Mouse (Mus musculus) limb, embryonic 12.5 days (tissue): ENCODE results near the gene 3110009E18Rik. TPM values are rescaled to one million over a fixed set of nuclear protein-coding genes. Genes with fewer than 3 reads are reported as not detected.

Experiments
- ATAC-seq: fragments of 200-750 bp; cut with Nextera tagmentation; 2 replicates; pipeline ENCODE4 v1.8.0; 2017; ENCODE audit warnings: low read depth, moderate TSS enrichment; ENCODE audit not compliant: insufficient number of reproducible peaks, insufficient read depth, low FRiP score, low TSS enrichment
- H3K27ac ChIP-seq: fragments of 300-500 bp; sonication (generic); 2 replicates; pipeline ENCODE4 v1.5.1; 2016; ENCODE audit warnings: mild to moderate bottlenecking, moderate library complexity
- H3K27me3 ChIP-seq: fragments of 300-500 bp; sonication (generic); 2 replicates; pipeline ENCODE4 v1.6.1; 2016; ENCODE audit warnings: mild to moderate bottlenecking, moderate library complexity
- H3K36me3 ChIP-seq: fragments of 300-500 bp; sonication (generic); 2 replicates; pipeline ENCODE4 v1.6.1; 2016; ENCODE audit warnings: mild to moderate bottlenecking, moderate library complexity
- H3K4me1 ChIP-seq: fragments of 300-500 bp; sonication (generic); replicated peaks from 2 replicates; pipeline ENCODE4 v1.6.1; 2016
- H3K4me2 ChIP-seq: fragments of 300-500 bp; sonication (generic); 2 replicates; pipeline ENCODE4 v1.6.1; 2016; ENCODE audit warnings: mild to moderate bottlenecking, moderate library complexity
- H3K4me3 ChIP-seq: fragments of 300-500 bp; sonication (generic); replicated peaks from 2 replicates; pipeline ENCODE4 v1.5.1; 2016; ENCODE audit warnings: mild to moderate bottlenecking
- H3K9ac ChIP-seq: fragments of 300-500 bp; sonication (generic); replicated peaks from 2 replicates; pipeline ENCODE4 v1.6.1; 2016; ENCODE audit warnings: mild to moderate bottlenecking, moderate library complexity
- H3K9me3 ChIP-seq: fragments of 300-500 bp; sonication (generic); 2 replicates; pipeline ENCODE4 v1.6.1; 2016; ENCODE audit warnings: mild to moderate bottlenecking, moderate library complexity
- WGBS: fragments of 180-500 bp; shearing (Covaris S2); methylation state at CpG from one replicate; pipeline ENCODE4 v1.1.7; 2016; 5-methylcytosine and 5-hydroxymethylcytosine counted together
- polyA plus RNA-seq: library from polyadenylated mRNA; unstranded; fragments of >200 nt; fragmentation: Nextera tagmentation; extraction: Ambion mirVana; gene quantifications from 2 replicates; pipeline ENCODE4 v1.2.1, GENCODE M21; 2016

The 3110009E18Rik gene
- polyA plus RNA-seq, 1 experiment from 2014 or later, result 19.3 TPM

DNA sequence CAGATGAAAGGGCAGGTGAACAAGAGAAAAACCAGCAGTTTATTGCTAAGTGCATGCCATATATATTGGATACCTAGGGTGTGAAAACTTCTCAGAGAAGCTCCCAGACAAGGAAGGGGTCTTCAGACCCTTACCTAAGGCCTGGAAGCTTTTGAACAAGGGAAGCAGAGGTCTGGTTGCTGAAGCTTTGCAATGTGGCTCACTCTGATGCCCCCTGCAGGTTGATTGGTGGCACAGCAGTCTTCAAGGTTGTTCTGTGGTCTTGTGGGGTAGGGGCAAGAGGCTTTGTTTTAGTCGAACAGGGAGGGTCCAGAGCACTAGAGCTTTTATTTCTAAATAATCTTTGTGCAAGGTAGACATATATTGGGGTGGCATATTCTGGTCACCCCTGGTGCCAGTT is 34.3 kb downstream of the 3110009E18Rik start:
- no peaks in the 10 kb centered on the region for H3K36me3 ChIP-seq
- H3K9me3 ChIP-seq, result no peaks in the 10 kb centered on the region
- ATAC-seq, result no peak
- no peak overlapping the region for H3K27ac ChIP-seq
- WGBS, result 22% methylated on average over 1 of the region's 1 CpGs
- no peak overlapping the region for H3K4me3 ChIP-seq
- H3K27me3 ChIP-seq, result no peaks in the 10 kb centered on the region
- H3K4me1 ChIP-seq, result peaks cover 8% of the 10 kb centered on the region
- H3K9ac ChIP-seq, result no peak overlapping the region
- no peak overlapping the region for H3K4me2 ChIP-seq

DNA sequence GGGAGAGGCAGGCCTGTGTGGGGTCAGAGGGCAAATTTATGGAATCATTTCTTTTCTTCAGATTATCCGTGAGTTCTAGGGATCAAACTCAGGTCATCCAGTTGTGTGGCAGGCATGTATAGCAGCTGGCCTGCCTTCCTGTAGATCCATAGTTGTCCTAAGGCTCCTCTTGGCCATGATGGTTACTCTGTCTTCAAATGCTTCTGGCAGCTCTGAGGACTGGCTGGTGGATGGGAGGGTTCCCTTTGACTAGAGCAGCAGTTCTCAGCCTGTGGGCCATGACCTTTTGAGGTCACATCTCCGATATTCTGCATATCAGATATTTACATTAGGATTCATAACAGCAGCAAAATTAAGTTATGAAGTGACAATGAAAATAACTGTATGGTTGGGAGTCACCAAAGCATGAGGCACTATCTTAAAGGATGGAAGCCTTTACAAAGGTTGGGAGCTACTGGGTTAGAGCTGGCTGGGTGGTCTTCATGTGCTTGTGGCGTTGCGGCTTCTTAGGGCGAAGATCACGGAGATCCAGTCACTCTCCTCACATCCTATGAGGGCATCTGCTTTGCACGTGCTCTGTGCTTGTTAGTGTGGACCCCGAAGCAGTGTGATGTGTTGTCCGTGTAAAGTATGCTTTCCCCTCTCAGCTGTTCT is 37.6 kb downstream of the 3110009E18Rik start:
- Histone ChIP-seq H3K4me1 (peaks cover 8% of the 10 kb centered on the region), H3K9ac (no peak overlapping the region), H3K36me3 (no peaks in the 10 kb centered on the region), H3K27ac (no peak overlapping the region), H3K9me3 (no peaks in the 10 kb centered on the region), H3K27me3 (no peaks in the 10 kb centered on the region), H3K4me3 (no peak overlapping the region), H3K4me2 (no peak overlapping the region)
- 85% methylated on average over 9 of the region's 9 CpGs for WGBS
- ATAC-seq, result no peak

DNA sequence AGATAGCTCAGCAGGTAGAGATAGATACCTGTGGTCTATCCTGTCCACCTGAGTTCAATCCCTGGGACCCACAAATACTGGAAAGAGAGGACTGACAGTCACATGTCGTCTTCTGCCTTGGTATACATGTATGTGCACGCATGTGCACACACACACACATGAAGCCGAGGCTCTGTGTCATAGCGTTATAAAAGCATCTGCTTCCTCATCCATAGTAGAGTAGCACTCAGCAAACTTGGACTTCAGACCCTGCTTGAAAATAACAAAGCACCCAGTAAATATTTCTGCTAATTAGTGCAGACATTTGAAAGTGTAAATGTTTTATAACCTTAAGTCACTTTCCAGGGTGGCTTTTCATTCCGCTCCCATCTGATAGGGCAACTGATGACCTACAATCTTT is 40.5 kb downstream of the 3110009E18Rik start:
- no peaks in the 10 kb centered on the region for H3K27me3 ChIP-seq
- H3K9me3 ChIP-seq, result no peaks in the 10 kb centered on the region
- 95% methylated on average over 5 of the region's 5 CpGs for WGBS
- H3K4me2 ChIP-seq, result no peak overlapping the region
- H3K27ac ChIP-seq, result no peak overlapping the region
- ATAC-seq, result no peak
- peaks cover 8% of the 10 kb centered on the region for H3K4me1 ChIP-seq
- no peak overlapping the region for H3K9ac ChIP-seq
- H3K36me3 ChIP-seq, result no peaks in the 10 kb centered on the region
- H3K4me3 ChIP-seq, result no peak overlapping the region

DNA sequence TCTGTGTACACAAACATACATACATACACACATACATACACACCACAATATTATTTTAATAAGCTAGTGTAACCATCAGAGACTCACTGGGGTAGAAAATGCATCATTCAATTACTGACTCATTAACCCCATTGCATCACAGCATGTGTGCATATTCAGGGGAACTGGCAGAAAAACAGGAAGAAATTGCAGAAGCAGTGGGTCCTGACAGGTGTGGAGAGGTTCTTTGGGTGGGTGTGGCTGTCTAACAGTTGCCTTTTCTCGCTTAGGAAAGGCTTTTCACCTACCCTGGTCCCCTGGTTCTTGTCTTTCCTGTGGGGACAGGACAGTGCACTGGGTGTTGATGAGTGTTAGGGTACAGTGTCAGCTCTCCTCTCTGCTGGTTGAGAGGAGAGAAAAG is 41.6 kb downstream of the 3110009E18Rik start:
- Histone ChIP-seq H3K9ac (no peak overlapping the region), H3K9me3 (no peaks in the 10 kb centered on the region), H3K4me3 (no peak overlapping the region), H3K4me1 (peaks cover 8% of the 10 kb centered on the region), H3K36me3 (no peaks in the 10 kb centered on the region), H3K4me2 (no peak overlapping the region), H3K27me3 (no peaks in the 10 kb centered on the region), H3K27ac (no peak overlapping the region)
- no peak for ATAC-seq
- WGBS, result 65% methylated on average over 1 of the region's 1 CpGs

DNA sequence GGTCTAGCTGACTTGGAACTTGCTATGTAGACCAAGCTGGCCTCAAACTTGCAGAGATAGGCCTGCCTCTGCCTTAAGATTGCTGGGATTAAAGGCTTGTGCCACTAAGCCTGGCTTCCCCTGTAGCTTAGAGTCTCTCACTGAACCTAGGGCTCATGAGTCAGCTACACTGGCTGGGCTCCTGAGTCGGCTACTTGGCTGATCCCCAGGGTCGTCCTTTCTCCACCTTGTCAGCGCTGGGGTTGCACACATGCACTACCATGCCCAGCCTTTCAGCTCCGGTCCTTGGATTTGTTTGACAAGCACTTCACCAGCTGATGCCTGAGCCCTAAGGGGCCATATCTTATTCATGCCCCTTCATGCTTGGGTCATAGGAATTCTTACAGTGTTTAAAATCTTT is 47.0 kb downstream of the 3110009E18Rik start:
- 80% methylated on average over 4 of the region's 4 CpGs for WGBS

DNA sequence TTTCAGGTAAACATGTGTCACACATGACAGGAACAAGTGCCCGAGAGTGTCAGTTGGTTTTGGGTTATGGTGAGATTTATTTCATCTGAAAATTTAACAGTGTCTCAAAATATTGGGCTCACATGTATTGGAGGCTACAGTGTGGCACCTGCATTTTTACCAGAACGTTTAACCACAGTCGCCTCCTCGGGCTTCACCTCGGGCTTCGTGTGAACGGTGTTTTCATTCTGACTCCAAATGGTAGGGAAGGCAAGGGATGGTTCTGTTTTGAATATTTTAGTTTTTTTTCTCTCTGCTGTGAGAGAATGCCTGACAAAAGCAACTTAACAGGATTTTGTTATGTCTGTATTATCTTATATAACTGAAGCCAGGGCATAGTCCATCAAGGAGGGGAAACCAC is 47.7 kb downstream of the 3110009E18Rik start:
- no peaks in the 10 kb centered on the region for H3K36me3 ChIP-seq
- H3K27ac ChIP-seq, result no peak overlapping the region
- H3K4me3 ChIP-seq, result no peak overlapping the region
- ATAC-seq, result no peak
- no peak overlapping the region for H3K9ac ChIP-seq
- WGBS, result 85% methylated on average over 7 of the region's 7 CpGs
- no peaks in the 10 kb centered on the region for H3K9me3 ChIP-seq
- no peaks in the 10 kb centered on the region for H3K4me1 ChIP-seq
- H3K27me3 ChIP-seq, result no peaks in the 10 kb centered on the region
- no peak overlapping the region for H3K4me2 ChIP-seq

More for the DNA sequence above, 47.0 kb downstream of the 3110009E18Rik start:
- H3K4me3 ChIP-seq, result no peak overlapping the region
- H3K4me2 ChIP-seq, result no peak overlapping the region
- no peaks in the 10 kb centered on the region for H3K36me3 ChIP-seq
- H3K9me3 ChIP-seq, result no peaks in the 10 kb centered on the region
- no peak overlapping the region for H3K9ac ChIP-seq
- ATAC-seq, result no peak
- no peaks in the 10 kb centered on the region for H3K27me3 ChIP-seq
- no peak overlapping the region for H3K27ac ChIP-seq
- H3K4me1 ChIP-seq, result no peaks in the 10 kb centered on the region

DNA sequence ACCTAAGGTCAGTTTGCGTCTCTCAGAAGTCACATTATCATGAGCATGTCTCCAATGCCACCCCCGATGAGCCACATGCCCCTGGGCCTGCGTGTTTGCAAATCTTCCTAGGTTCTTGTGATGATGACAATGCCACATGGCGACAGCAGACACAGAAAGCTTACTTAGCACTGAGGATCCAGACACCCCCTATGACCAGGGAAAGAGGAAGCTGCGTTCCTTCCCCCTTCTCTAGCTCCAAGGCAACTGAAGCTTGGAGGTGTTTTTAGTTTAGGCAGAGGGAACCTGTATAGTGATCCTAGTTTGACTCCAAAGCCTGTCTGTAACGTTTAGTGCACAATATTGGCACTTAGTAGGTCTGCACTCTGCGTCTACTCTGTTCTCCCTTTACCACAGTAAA is 49.3 kb downstream of the 3110009E18Rik start:
- WGBS, result 82% methylated on average over 7 of the region's 7 CpGs
- Histone ChIP-seq H3K27me3 (no peaks in the 10 kb centered on the region), H3K27ac (no peak overlapping the region), H3K9me3 (no peaks in the 10 kb centered on the region), H3K36me3 (no peaks in the 10 kb centered on the region), H3K4me2 (no peak overlapping the region), H3K4me3 (no peak overlapping the region), H3K9ac (no peak overlapping the region), H3K4me1 (no peaks in the 10 kb centered on the region)
- no peak for ATAC-seq

DNA sequence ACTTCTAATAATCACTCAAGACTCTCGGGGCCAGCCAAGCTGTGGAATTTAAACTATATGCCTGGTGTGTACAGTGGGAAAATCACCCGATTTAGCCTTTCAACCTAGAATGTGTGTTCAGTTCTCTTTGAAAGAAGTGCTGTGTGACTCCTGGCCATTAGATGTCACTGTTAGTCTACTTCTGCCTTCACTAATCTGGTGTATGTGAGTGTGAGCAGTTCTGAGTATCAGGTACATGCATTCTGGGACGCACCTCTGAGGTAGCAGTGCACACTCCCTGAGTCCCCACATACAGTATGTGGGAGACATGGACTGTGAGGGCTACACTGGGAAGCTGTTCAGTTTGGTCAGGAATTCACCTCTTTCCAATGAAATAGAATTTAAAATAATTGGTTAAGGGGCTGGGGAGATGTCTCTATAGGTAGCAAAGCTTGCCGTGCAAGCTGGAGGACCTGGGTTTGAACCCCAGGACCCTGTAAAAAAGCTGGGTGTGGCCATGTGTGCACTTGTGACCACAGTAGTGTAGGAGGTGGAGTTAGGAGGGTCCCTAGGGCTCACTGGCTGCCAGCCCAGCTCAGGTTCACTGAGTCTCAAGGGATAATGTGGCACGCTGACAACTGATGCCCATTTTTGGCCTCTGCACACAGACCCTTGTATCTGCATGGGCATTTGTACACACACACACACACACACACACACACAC is 51.0 kb downstream of the 3110009E18Rik start:
- no peak for ATAC-seq

DNA sequence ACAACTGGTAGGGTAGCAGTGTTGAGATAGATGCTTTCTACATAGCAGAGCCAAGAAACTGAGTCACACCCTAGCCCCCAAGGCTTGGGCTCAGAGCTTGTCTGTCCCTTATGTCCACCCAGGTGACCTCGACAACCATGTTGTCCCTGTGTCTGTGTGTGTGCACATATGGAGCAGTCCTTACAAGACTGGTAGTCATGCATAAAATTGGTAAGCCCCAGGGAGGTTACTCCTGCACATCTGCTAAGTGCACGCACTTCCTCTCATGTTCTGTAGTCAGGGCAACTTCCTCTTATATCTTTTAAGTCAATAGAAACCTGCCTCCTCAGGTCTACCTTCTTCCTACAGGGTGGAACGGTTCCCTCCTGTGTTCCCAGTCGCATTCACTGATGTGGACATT is 54.0 kb downstream of the 3110009E18Rik start:
- peaks cover 9% of the 10 kb centered on the region; the same call in 1 of the 2 replicates for H3K4me1 ChIP-seq
- H3K36me3 ChIP-seq, result no peaks in the 10 kb centered on the region
- no peak overlapping the region for H3K4me3 ChIP-seq
- no peak overlapping the region for H3K4me2 ChIP-seq
- no peak overlapping the region for H3K9ac ChIP-seq
- WGBS, result 84% methylated on average over 4 of the region's 4 CpGs
- H3K27me3 ChIP-seq, result no peaks in the 10 kb centered on the region
- H3K9me3 ChIP-seq, result no peaks in the 10 kb centered on the region
- no peak overlapping the region for H3K27ac ChIP-seq
- ATAC-seq, result no peak

More for the DNA sequence above, 51.0 kb downstream of the 3110009E18Rik start:
- H3K9me3 ChIP-seq, result no peaks in the 10 kb centered on the region
- 66% methylated on average over 5 of the region's 5 CpGs for WGBS
- no peak overlapping the region for H3K4me3 ChIP-seq
- H3K4me1 ChIP-seq, result peaks cover 9% of the 10 kb centered on the region; the same call in 1 of the 2 replicates
- H3K9ac ChIP-seq, result no peak overlapping the region
- no peak overlapping the region for H3K27ac ChIP-seq
- H3K27me3 ChIP-seq, result no peaks in the 10 kb centered on the region
- no peaks in the 10 kb centered on the region for H3K36me3 ChIP-seq
- H3K4me2 ChIP-seq, result no peak overlapping the region

DNA sequence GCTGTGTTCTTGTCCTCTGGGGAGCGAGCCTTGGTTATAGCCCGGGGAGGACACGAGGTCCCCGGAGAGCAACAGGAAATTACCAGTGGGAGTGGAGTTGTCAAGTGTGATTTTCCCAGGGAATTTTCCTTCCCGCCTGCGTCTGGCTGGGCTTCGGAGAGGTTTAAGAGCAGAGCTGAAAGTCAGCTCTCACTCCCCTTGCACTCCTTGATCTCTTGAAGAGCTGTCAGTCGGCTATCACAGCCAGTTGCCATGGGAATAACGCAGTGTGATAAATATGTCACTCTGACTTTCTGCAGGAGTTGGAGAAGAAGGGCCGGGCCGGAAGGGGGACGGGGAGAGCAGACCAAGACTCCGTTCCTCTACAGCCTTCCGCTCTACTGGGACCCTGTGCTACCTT is 55.3 kb downstream of the 3110009E18Rik start:
- Histone ChIP-seq H3K27me3 (no peaks in the 10 kb centered on the region), H3K9me3 (no peaks in the 10 kb centered on the region), H3K36me3 (no peaks in the 10 kb centered on the region), H3K9ac (no peak overlapping the region), H3K4me2 (0 out of 2 replicates have a peak overlapping the region, but pooled peaks have one; percentile 8), H3K27ac (no peak overlapping the region), H3K4me1 (peaks cover 9% of the 10 kb centered on the region; the same call in 1 of the 2 replicates), H3K4me3 (no peak overlapping the region)
- 12% methylated on average over 14 of the region's 14 CpGs for WGBS
- no peak for ATAC-seq

DNA sequence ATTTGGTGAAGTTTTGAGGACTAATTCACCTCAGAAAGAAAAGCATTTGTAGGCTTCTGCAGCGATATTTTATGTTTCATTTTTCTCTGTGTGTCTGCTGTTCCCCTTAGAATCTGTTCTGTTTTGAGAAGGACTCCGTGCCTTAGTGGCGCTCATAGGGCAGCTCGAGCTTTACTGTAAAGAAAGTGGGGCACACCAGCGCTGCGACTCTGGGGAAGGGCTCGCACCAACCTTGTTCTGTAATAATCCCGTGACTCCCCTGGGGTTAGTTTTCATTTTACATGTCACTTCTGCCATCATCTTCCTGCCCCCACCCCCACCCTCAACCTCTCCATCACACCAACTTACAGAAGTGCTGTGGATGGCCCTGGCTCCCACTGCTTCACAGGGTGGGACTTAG is 56.2 kb downstream of the 3110009E18Rik start:
- Histone ChIP-seq H3K9ac (no peak overlapping the region), H3K9me3 (no peaks in the 10 kb centered on the region), H3K4me1 (peaks cover 9% of the 10 kb centered on the region; the same call in 1 of the 2 replicates), H3K4me2 (no peak overlapping the region), H3K27me3 (no peaks in the 10 kb centered on the region), H3K4me3 (no peak overlapping the region), H3K36me3 (no peaks in the 10 kb centered on the region), H3K27ac (no peak overlapping the region)
- no peak for ATAC-seq
- 89% methylated on average over 8 of the region's 8 CpGs for WGBS
